Mouse (Mus musculus): ENCODE results near the gene Arhgap10. TPM values are rescaled to one million over a fixed set of nuclear protein-coding genes. Genes with fewer than 3 reads are reported as not detected.

The Arhgap10 gene
- polyA plus RNA-seq, 1 experiment from 2014 or later = 34.6 TPM

- Histone ChIP-seq H3K27ac (ENCODE audit: low read length) (no peak overlapping the region), H3K4me3 (ENCODE audit: low read depth, low read length) (no peak overlapping the region), H3K27me3 (ENCODE audit: control insufficient read depth, insufficient read depth, low read length) (no peaks in the 10 kb centered on the region), H3K4me2 (replicated peaks; ENCODE audit: low read depth, low read length) (no peak overlapping the region), H3K9me3 (ENCODE audit: control insufficient read depth, low read depth, low read length) (no peaks in the 10 kb centered on the region), H3K9ac (replicated peaks; ENCODE audit: low read depth, low read length) (no peak overlapping the region), H3K36me3 (ENCODE audit: control insufficient read depth, insufficient read depth, low read length) (peaks cover 26% of the 10 kb centered on the region; the same call in 1 of the 2 replicates), H3K4me1 (ENCODE audit: control insufficient read depth, insufficient read depth, low read length) (no peaks in the 10 kb centered on the region)
- ATAC-seq (ENCODE audit: insufficient number of reproducible peaks, insufficient read depth, low FRiP score, low read depth) = no peak
- WGBS = 64% methylated on average over 11 of the region's 11 CpGs
These were observed 138.5 kb downstream of the Arhgap10 start for GRCm38 (mm10) chr8:77379300-77379699.

DNA sequence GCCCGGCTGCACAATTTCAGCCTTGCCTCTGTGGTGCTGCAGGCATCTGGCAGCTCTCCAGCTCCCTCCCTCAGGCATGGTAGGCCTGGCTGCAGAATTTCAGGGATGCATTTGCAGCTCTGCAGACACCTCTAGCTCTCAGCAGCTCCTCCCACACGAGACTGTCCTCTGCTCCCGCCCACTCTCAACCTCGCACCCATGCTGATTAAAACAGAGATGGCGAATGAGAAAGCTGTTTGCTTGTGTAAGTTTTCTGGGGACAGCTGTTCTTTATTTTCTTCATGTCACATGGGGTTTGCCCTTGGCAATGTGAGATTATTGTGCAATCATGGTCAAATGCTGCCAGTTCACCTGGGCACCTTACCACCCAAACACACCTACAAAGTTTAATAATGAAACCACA is 141.3 kb downstream of the Arhgap10 start:
- Histone ChIP-seq H3K27me3 (ENCODE audit: control insufficient read depth, insufficient read depth, low read length) (no peaks in the 10 kb centered on the region), H3K27ac (ENCODE audit: low read length) (no peak overlapping the region), H3K9me3 (ENCODE audit: control insufficient read depth, low read depth, low read length) (no peaks in the 10 kb centered on the region), H3K4me1 (ENCODE audit: control insufficient read depth, insufficient read depth, low read length) (no peaks in the 10 kb centered on the region), H3K4me3 (ENCODE audit: low read depth, low read length) (no peak overlapping the region), H3K36me3 (ENCODE audit: control insufficient read depth, insufficient read depth, low read length) (peaks cover 17% of the 10 kb centered on the region; the same call in 1 of the 2 replicates), H3K9ac (replicated peaks; ENCODE audit: low read depth, low read length) (no peak overlapping the region), H3K4me2 (replicated peaks; ENCODE audit: low read depth, low read length) (no peak overlapping the region)
- no peak for ATAC-seq (ENCODE audit: insufficient number of reproducible peaks, insufficient read depth, low FRiP score, low read depth)
- WGBS = 26% methylated on average over 5 of the region's 5 CpGs

- Histone ChIP-seq H3K4me1 (ENCODE audit: control insufficient read depth, insufficient read depth, low read length) (no peaks in the 10 kb centered on the region), H3K27ac (ENCODE audit: low read length) (no peak overlapping the region), H3K9ac (replicated peaks; ENCODE audit: low read depth, low read length) (no peak overlapping the region), H3K27me3 (ENCODE audit: control insufficient read depth, insufficient read depth, low read length) (no peaks in the 10 kb centered on the region), H3K4me2 (replicated peaks; ENCODE audit: low read depth, low read length) (no peak overlapping the region), H3K9me3 (ENCODE audit: control insufficient read depth, low read depth, low read length) (no peaks in the 10 kb centered on the region), H3K36me3 (ENCODE audit: control insufficient read depth, insufficient read depth, low read length) (peaks cover 13% of the 10 kb centered on the region; the same call in 1 of the 2 replicates), H3K4me3 (ENCODE audit: low read depth, low read length) (no peak overlapping the region)
- no peak for ATAC-seq (ENCODE audit: insufficient number of reproducible peaks, insufficient read depth, low FRiP score, low read depth)
- 93% methylated on average over 2 of the region's 2 CpGs for WGBS
These were observed 141.8 kb downstream of the Arhgap10 start for GRCm38 (mm10) chr8:77375999-77376398.

DNA sequence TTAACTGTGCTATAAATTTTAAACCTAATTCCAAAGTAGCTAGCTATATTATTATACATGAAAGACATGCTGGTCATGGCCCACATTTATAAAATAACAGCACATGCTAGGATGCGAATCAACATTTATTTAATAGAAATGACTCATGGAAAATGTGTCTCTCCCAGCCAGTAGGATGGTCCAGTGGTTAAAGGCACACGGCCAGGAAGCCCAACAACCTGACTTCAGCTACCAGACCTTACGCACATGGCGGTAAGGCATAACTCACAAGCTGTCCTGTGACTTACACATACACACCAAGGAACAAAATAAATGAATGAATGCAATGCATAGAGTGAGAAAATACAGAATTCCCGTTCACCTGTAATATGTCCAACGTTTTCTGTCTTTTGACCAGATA is 146.7 kb downstream of the Arhgap10 start:
- no peaks in the 10 kb centered on the region for H3K27me3 ChIP-seq (ENCODE audit: control insufficient read depth, insufficient read depth, low read length)
- 85% methylated on average over 6 of the region's 6 CpGs for WGBS
- H3K27ac ChIP-seq (ENCODE audit: low read length) = no peak overlapping the region
- H3K9me3 ChIP-seq (ENCODE audit: control insufficient read depth, low read depth, low read length) = no peaks in the 10 kb centered on the region
- no peak for ATAC-seq (ENCODE audit: insufficient number of reproducible peaks, insufficient read depth, low FRiP score, low read depth)
- 0 out of 2 replicates have a peak, but pooled peaks cover 5% of the 10 kb centered on the region for H3K4me1 ChIP-seq (ENCODE audit: control insufficient read depth, insufficient read depth, low read length)
- H3K4me3 ChIP-seq (ENCODE audit: low read depth, low read length) = no peak overlapping the region
- H3K4me2 ChIP-seq (replicated peaks; ENCODE audit: low read depth, low read length) = no peak overlapping the region
- no peak overlapping the region for H3K9ac ChIP-seq (replicated peaks; ENCODE audit: low read depth, low read length)
- H3K36me3 ChIP-seq (ENCODE audit: control insufficient read depth, insufficient read depth, low read length) = 0 out of 2 replicates have a peak, but pooled peaks cover 4% of the 10 kb centered on the region

DNA sequence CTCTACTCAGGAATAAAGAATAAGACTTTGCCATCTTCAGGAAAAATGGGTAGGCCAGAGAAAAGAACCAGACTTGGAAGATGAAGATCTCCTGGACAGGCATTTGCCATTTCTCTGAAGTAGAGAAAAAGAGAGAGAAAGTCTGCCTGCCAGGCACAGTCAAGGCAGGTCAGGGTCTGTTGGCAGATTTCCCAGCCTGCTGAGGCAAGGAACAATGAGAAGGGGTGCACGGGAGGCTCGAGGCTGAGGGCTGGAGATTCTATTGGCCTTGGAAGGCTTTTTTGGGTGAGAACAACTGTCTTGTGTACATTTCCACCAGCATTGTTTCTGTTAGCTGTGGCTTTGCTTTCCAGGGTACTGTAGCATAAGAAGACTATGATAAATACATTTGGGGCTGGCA is 147.4 kb downstream of the Arhgap10 start:
- WGBS = 16% methylated on average over 2 of the region's 2 CpGs

GRCm38 (mm10) chr8:77369671-77370070 is 148.1 kb downstream of the Arhgap10 start:
- Histone ChIP-seq H3K27me3 (ENCODE audit: control insufficient read depth, insufficient read depth, low read length) (no peaks in the 10 kb centered on the region), H3K9me3 (ENCODE audit: control insufficient read depth, low read depth, low read length) (no peaks in the 10 kb centered on the region), H3K9ac (replicated peaks; ENCODE audit: low read depth, low read length) (no peak overlapping the region), H3K36me3 (ENCODE audit: control insufficient read depth, insufficient read depth, low read length) (peaks cover 13% of the 10 kb centered on the region; the same call in 1 of the 2 replicates), H3K4me1 (ENCODE audit: control insufficient read depth, insufficient read depth, low read length) (0 out of 2 replicates have a peak, but pooled peaks cover 5% of the 10 kb centered on the region), H3K27ac (ENCODE audit: low read length) (no peak overlapping the region), H3K4me3 (ENCODE audit: low read depth, low read length) (no peak overlapping the region), H3K4me2 (replicated peaks; ENCODE audit: low read depth, low read length) (no peak overlapping the region)
- ATAC-seq (ENCODE audit: insufficient number of reproducible peaks, insufficient read depth, low FRiP score, low read depth) = no peak
- 89% methylated on average over 7 of the region's 7 CpGs for WGBS

More for the DNA sequence above, 147.4 kb downstream of the Arhgap10 start:
- Histone ChIP-seq H3K27ac (ENCODE audit: low read length) (no peak overlapping the region), H3K9me3 (ENCODE audit: control insufficient read depth, low read depth, low read length) (no peaks in the 10 kb centered on the region), H3K4me2 (replicated peaks; ENCODE audit: low read depth, low read length) (no peak overlapping the region), H3K4me3 (ENCODE audit: low read depth, low read length) (no peak overlapping the region), H3K27me3 (ENCODE audit: control insufficient read depth, insufficient read depth, low read length) (no peaks in the 10 kb centered on the region), H3K4me1 (ENCODE audit: control insufficient read depth, insufficient read depth, low read length) (0 out of 2 replicates have a peak, but pooled peaks cover 5% of the 10 kb centered on the region), H3K36me3 (ENCODE audit: control insufficient read depth, insufficient read depth, low read length) (0 out of 2 replicates have a peak, but pooled peaks cover 8% of the 10 kb centered on the region), H3K9ac (replicated peaks; ENCODE audit: low read depth, low read length) (no peak overlapping the region)
- ATAC-seq (ENCODE audit: insufficient number of reproducible peaks, insufficient read depth, low FRiP score, low read depth) = no peak

DNA sequence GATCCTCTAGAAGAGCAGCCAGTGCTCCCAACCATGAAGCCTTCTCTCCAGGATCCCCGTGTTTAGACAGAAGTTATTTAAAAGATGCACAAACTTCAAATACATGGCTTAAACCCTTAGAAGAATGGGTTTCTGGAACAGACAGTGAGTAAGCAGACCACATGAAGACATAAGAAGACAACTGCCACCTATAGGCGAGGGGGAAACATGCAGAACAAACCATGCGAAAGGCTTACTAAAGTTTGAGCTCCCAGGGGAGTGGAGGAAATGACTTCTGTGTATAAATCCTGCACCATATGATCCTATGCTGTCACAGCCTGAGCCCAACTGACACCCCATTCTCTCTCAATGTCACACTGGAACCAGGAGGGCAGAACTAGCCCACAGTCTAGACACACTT is 150.7 kb downstream of the Arhgap10 start:
- Histone ChIP-seq H3K4me2 (replicated peaks; ENCODE audit: low read depth, low read length) (no peak overlapping the region), H3K9me3 (ENCODE audit: control insufficient read depth, low read depth, low read length) (no peaks in the 10 kb centered on the region), H3K4me3 (ENCODE audit: low read depth, low read length) (no peak overlapping the region), H3K4me1 (ENCODE audit: control insufficient read depth, insufficient read depth, low read length) (0 out of 2 replicates have a peak, but pooled peaks cover 5% of the 10 kb centered on the region), H3K27ac (ENCODE audit: low read length) (no peak overlapping the region), H3K9ac (replicated peaks; ENCODE audit: low read depth, low read length) (no peak overlapping the region), H3K27me3 (ENCODE audit: control insufficient read depth, insufficient read depth, low read length) (no peaks in the 10 kb centered on the region), H3K36me3 (ENCODE audit: control insufficient read depth, insufficient read depth, low read length) (peaks cover 19% of the 10 kb centered on the region)
- ATAC-seq (ENCODE audit: insufficient number of reproducible peaks, insufficient read depth, low FRiP score, low read depth) = 0 out of 2 replicates have a peak, but pooled peaks have one; percentile 18
- 54% methylated on average over 3 of the region's 3 CpGs for WGBS

GRCm38 (mm10) chr8:77366446-77366845 is 151.3 kb downstream of the Arhgap10 start:
- no peak for ATAC-seq (ENCODE audit: insufficient number of reproducible peaks, insufficient read depth, low FRiP score, low read depth)
- Histone ChIP-seq H3K4me2 (replicated peaks; ENCODE audit: low read depth, low read length) (no peak overlapping the region), H3K27ac (ENCODE audit: low read length) (no peak overlapping the region), H3K4me3 (ENCODE audit: low read depth, low read length) (no peak overlapping the region), H3K4me1 (ENCODE audit: control insufficient read depth, insufficient read depth, low read length) (0 out of 2 replicates have a peak, but pooled peaks cover 5% of the 10 kb centered on the region), H3K27me3 (ENCODE audit: control insufficient read depth, insufficient read depth, low read length) (no peaks in the 10 kb centered on the region), H3K36me3 (ENCODE audit: control insufficient read depth, insufficient read depth, low read length) (peaks cover 19% of the 10 kb centered on the region), H3K9me3 (ENCODE audit: control insufficient read depth, low read depth, low read length) (no peaks in the 10 kb centered on the region), H3K9ac (replicated peaks; ENCODE audit: low read depth, low read length) (no peak overlapping the region)
- WGBS = 89% methylated on average over 4 of the region's 4 CpGs

- no peaks in the 10 kb centered on the region for H3K9me3 ChIP-seq (ENCODE audit: control insufficient read depth, low read depth, low read length)
- 65% methylated on average over 6 of the region's 6 CpGs for WGBS
- no peak overlapping the region for H3K4me3 ChIP-seq (ENCODE audit: low read depth, low read length)
- H3K4me2 ChIP-seq (replicated peaks; ENCODE audit: low read depth, low read length) = no peak overlapping the region
- H3K36me3 ChIP-seq (ENCODE audit: control insufficient read depth, insufficient read depth, low read length) = peaks cover 19% of the 10 kb centered on the region
- no peaks in the 10 kb centered on the region for H3K27me3 ChIP-seq (ENCODE audit: control insufficient read depth, insufficient read depth, low read length)
- 0 out of 2 replicates have a peak, but pooled peaks cover 5% of the 10 kb centered on the region for H3K4me1 ChIP-seq (ENCODE audit: control insufficient read depth, insufficient read depth, low read length)
- no peak for ATAC-seq (ENCODE audit: insufficient number of reproducible peaks, insufficient read depth, low FRiP score, low read depth)
- no peak overlapping the region for H3K27ac ChIP-seq (ENCODE audit: low read length)
- H3K9ac ChIP-seq (replicated peaks; ENCODE audit: low read depth, low read length) = no peak overlapping the region
These were observed 151.8 kb downstream of the Arhgap10 start for GRCm38 (mm10) chr8:77365990-77366389.
